Mouse (Mus musculus) ovary, adult 18-20 months (tissue): Measurements from ENCODE around the gene Tff1.

Experiments used
- DNase-seq: peaks from one replicate; pipeline ENCODE4 v3.0.0; 2022; ENCODE audit warnings: low spot score, mixed read lengths

Gene Tff1

DNA sequence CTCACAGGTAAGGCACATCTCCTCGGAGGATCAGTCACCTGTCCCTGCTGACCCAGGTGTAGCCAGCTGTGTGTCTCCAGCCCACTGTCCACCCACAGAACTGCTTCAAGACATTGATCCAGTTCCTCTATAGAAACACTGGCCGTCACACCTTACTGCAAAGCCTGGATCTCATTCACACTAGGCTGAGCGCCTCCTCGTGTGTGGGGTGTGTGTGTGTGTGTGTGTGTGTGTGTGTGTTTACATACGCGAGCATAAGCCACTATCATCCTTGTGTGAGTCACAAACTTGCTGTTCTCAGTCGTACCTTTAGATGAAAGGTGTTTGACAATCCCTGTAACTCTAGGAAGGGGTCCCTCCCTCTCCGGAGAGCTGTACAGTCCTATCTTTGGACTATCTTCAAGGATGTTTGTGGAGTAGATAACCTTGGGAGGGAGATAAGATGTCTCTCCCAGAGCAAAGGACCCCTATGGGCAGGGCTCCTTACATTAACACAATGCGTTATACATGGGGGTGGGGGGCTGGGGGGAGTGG is 12.0 kb downstream of the Tff1 start:
- DNase-seq, result no peak

DNA sequence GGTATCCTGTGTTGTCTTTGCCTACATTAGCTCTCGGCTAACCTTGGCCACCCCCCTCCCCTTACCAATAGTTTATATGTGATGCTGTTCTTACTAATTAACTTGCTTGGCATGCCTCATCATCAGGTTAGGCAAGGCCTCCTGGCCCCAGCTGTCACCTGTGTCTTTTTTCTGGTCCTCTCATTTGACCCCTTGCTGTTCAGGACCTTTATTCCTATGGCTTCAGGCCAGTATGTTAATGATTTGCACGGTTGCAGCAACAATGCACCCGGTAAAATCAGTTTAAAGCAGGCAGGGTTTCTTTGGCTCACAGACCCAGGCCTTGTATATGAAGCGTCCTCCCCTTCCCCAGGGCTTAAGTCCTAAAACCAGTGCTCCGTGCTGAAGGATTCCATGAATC is 12.6 kb downstream of the Tff1 start:
- no peak for DNase-seq

DNA sequence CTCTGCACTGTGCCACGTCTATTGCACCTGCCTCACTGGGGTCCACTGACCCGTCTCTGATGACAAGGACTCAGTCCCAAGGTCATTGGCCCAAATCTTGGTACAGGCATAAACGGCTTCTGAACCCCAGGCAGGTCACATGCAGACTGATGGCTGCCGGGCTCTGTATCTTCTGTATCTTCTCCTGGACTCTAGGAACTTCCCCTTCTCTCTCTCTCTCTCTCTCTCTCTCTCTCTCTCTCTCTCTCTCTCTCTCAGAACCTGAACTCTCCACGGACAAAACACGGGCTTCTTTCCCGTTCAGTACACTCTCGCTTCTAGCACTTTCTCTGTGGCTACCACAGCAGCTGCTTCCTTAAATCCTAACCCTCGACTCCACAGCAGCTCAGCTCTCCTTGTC is 19.1 kb downstream of the Tff1 start:
- DNase-seq, result no peak

DNA sequence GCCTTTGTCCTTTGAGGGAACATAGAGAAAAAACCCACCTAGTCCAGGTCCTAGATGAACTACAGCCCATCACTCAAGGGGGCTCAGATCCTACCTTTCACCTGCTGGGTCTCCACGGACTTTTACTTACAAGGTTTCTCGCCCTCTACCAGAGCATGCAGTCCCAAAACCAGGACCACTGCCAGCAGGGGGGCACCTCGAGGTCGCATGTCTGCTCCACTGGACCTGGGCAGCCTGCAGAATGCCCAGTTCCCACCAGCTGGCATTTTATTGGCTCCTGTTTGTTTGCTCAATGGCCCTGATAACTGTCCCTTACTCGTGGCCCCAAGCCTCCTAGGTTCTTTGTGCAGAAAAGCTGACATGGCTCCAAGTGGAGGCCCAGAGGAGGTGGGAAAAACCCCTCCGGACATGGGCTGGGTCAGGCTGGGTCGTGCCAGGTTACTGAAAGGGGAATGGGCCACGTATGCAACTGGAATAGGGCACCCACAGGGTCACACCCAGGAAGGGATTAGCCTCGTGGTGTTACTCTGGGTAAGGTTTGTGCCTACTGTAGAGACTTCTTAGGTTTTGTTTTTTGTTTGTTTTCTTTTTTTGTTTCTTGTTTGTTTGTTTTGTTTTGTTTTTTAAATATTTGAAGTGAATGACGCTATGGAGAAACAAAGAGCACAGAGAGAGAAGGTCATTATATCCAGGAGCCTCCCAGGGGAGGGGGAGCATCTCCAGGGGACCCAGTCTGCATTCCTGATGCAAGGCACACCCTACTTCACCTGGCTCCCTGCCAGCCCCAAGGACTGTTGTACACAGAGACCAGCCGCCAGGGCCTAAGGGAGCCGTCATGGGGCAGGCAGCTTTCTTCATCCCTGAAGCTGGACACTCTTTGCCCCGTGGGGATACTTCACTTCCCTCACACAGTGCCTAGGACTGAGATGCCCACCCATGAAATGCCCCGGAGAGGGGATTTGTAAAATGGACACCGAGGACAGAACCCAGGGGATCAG is 20.7 kb downstream of the Tff1 start, which contains the start of gene Tff2:
TSS of gene Tff2 (minus strand) at position 243 of the 998 bp plus-strand sequence.
- DNase-seq, result no peak

DNA sequence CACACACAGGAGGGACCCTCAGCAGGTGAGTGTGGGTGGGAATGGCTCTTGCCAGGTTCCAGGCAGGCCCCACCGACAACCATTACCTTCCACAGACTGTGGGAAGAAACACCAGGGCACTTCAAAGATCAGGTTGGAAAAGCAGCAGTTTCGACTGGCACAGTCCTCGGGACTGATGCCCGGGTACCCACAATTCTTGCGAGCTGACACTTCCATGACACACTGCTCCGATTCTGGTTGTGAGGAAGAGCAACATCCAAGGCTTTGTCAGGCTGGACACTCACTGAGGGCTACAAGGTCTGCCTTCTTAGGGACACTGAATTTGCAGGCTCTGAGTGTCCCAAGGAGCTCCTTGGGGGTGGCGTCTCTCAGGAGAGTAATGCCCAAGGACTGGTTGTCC is 23.0 kb downstream of the Tff1 start:
- DNase-seq, result no peak

DNA sequence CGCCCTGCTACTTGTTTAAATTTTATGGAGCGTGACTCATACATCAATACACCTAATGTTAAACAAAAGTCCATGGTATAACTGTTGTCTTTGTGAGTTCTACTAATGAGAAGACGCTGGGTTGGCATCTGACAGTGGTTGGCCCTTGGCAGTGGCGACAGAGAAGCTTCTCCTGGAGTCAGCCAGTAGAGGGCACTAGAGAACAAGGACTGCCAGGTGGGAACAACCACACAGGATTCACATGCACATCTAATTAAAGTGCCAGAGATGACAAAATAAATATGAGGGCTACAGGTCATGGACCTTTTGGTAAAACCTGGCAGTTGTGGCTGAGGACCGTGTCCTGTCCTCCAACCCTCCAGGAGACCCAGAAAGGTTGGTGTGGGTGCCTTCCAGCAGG is 26.7 kb downstream of the Tff1 start:
- DNase-seq, result no peak

DNA sequence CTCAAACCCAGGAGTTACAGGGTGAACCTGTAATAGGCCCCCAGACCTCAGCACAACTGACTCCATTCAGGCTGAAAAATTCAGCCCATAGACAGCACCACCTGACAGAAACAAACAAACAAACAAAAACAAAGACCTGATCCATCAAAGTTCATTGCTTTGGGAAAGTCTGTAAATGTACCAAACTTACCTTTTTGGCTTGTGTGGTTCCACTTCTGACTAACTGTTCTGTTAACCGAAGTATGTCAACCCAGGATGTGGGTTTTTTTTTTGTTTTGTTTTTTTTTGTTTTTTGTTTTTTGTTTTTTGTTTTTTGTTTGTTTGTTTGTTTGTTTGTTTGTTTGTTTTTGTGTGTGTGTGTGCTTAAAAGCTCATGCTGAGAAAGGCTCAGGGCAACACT is 28.3 kb downstream of the Tff1 start:
- DNase-seq, result no peak

DNA sequence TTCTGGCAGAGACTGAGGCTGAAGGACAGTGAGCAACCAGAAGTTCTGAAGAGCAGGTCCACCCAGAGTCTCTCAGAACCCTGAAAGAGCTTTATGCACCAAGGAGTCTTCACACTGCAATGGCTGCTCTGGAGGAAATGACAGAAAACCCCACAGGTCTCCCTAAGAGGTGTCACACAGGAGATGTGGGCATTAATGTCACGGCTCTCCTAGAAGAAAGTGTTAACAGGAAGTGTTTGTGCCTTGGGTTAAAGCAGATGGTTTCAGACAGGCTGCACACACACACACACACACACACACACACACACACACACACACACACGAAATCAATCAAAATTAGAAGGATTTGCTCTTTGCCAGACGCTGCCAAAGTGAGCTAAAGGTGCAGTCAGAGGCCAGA is 28.8 kb downstream of the Tff1 start:
- no peak for DNase-seq

DNA sequence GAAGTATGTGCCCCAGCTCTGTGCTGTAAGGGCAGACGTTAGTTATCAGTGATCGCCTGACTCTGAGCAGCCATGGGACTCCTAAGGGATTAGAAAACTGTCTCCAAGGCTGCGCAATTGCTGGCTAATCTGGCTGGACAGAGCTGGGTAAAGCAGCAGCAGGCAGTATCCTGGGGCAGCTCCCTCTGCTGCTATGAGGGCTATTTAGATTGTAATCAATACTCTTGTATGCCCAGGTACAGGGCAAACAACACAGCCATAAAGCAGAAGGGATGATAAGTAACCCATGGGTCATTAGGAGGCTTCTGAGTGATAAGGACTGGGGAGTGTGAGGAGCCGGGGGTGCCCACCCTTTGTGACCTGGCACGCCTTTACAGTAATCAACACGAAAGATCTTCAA is 30.2 kb downstream of the Tff1 start:
- no peak for DNase-seq

DNA sequence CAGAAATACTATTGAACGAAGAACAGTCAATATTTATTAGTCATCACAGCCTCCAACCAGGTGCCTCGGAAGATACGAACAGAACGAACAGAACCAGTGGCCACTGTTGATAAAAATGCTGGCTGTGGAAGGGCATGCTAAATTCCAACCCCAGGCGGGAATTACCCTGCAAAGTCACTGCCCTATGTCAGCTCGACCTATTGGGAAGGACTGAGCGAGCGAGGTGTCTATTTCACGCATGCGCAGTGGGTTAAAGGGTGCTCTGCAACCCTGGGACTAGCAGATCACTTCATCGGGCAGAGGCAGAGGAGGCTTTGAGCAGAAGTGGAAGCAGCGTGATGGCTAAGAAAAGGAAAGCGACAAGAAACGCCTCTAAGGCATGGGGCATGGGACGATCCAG is 31.3 kb downstream of the Tff1 start:
- DNase-seq, result no peak

DNA sequence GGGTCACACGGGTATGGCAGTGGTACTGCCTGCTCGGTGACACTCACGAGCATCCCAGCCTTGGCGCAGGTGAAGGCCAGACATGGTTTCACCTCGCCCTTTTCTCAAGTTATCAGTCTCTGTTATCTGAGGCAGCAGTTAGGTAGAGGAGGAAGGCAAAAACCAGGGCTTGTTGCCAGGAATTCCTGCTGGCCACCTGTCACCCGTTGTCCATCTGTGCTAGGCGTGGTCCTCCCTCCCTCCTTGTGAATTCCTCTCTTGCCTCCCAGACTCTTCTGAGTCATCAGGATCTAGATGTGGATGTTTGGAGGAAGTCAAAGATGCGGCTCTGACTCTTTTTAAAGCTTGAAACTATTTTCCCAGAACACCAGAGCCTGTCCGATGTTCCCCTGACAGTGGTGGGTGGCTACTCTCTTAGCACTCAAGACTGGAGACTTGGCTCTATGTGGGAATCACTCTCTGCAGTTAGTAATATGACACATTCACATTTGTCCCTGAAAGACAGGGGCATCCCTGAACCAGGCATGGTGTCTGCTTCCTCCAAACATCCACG is 33.7 kb downstream of the Tff1 start:
- no peak for DNase-seq

DNA sequence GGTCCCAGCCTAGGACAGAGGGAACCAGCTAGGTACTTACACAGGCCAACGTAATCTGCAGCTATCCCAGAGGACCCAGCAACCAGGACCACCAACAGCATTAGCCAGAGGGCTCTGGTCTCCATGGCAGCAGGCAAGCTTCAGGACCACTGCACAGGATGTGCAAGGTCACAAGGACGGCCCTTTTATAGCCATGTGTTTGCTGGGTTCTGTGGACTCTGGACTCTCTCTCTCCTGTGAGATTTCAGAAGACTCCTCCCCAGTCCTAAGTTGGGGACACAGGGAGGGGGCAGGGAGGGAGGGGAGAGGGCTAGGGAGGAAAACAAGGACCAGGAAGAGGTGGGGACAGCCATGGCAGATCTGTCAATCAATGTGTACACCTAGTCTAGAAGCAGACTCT is 35.6 kb downstream of the Tff1 start, which contains the start of gene Tff3:
TSS of gene Tff3 (minus strand) at position 195 of the 400 bp plus-strand sequence.
- DNase-seq, result no peak

DNA sequence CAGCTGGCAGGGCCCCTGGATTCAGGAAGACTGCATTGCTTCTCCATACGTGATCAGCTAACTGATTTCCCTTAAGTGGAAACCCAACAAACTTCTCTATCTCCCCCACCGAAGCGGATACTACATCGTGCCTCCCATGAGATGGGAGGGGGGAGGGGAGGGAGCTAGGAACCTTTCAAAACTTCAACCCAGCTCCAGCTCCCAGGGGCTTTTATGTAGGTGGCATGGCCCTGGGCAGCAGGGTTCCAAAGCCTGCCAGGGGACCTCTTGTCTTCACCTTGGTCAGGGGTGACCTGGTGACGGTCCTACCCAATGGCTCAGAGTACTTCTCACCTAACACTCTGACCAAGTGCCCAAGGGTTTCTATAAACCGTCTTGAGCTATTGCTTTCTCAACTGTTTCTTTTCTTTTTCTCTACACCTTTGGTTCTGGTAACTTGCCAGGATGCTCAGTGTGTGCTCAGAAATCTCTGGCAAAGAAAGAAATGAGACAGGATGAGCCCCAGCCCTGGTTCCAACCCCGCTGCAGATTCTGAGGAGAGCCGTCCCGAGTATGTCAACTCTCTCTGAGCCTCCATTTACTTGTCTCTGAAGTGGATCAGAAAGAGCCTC is 36.3 kb downstream of the Tff1 start:
- DNase-seq, result no peak

DNA sequence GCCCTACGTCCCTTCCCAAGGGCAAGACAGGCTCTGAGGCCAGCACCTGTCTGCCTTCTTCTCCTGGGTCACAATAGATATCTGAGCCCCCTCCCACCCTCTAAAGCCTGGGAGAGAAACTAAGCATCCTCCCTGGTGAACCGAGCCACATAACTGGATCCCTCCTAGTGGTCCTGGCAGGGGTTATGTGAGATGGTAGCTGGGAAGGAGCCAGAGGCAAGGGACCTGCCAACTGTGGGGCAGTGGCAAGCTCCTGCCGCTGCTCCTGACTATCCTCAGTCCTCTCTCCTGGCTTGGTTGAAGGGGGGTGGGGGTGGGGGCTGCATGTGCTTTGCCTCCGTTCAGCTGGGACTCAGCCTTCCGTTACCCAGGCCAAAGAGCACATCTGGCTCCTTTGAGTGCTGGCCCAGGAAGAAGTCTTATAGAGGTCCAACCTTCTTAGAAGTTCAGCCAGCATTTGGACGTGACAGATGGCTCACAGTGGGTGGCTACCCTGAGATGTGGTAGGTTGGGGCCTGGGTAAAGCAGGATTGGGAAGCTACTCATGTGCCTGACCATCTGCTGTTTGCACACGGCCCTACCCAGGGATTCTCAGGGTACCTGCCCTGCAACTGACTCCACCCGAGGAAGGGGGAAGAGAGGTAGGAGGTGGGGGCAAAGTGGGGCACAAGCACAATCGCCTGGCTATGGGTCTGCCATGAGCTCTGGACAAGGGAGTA is 39.4 kb downstream of the Tff1 start:
- DNase-seq, result no peak

DNA sequence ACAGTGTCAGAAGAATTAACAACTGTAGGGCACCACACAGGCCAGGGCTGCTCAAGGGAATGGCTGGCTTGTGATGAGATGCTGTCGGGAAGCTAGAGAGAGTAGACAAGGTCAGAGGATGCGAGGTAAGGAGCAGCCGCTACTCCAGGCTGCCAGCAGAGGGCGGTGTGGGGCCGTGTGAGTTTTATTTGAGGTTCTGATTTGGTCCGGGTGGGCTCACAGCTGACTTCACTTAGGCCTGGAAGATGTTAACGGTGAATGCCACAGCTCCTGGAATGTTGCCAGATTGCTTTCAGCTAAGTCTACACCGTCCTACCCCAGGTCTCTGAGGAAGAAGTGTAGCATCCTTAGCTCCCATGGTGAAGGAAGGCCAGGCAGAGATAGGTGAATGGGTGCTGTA is 43.1 kb downstream of the Tff1 start:
- DNase-seq, result no peak

DNA sequence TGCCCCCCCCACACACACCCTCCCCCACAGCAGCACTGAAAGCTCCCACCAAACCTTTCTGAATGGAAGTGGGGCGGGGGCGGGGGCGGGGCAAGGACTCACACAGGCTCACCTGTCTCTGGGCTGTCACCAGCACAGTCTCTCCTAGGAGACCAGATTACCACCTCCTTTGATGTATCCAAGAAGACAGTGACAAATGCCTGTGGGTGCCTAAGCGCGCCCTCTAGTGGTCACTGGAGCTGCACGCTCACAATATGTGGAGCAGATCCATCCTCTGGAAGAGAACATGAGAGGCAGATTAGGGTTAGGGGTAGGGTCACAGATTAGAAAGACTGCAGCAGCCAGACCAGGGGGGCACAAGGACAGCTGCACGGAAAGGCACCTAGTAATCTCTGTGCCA is 45.6 kb downstream of the Tff1 start:
- no peak for DNase-seq

DNA sequence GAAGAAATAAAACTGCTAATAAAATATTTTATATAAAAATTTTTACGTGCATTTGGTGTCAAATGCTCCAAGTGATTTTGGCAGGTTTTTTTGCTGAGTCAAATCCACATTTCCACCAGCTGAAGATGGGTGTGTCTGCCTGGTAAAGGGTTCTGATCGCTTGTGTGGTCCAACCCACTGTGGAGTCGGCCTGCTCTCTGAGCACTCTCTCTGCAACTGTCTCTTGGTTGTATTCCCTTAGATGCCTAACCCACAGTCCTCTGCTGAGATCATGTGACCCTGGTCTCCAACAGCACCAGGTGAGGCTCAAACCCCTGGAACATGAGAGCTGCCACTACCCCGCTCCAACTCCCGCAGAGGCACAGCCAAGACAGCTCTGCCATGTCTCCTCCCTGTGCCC is 47.1 kb downstream of the Tff1 start:
- DNase-seq, result no peak

DNA sequence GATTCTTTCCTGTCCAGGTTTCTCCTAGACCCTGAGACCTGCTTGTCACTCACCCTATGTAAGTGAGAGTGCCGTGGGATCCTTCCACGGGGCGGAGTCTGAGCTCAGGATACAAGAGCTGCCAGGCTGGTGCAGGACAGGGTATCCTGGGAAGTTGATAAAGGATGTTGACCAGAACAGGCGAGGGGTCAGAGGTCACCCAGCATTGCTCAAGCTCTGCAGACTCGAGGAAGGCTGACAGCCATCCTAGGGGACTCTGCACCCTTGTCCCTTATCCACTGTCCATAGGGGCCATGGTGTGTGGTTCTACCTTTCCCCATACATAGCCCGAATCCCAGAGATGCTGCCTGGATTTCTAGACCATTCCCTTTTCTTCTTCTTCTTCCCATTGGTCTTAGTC is 49.0 kb downstream of the Tff1 start:
- DNase-seq, result no peak

DNA sequence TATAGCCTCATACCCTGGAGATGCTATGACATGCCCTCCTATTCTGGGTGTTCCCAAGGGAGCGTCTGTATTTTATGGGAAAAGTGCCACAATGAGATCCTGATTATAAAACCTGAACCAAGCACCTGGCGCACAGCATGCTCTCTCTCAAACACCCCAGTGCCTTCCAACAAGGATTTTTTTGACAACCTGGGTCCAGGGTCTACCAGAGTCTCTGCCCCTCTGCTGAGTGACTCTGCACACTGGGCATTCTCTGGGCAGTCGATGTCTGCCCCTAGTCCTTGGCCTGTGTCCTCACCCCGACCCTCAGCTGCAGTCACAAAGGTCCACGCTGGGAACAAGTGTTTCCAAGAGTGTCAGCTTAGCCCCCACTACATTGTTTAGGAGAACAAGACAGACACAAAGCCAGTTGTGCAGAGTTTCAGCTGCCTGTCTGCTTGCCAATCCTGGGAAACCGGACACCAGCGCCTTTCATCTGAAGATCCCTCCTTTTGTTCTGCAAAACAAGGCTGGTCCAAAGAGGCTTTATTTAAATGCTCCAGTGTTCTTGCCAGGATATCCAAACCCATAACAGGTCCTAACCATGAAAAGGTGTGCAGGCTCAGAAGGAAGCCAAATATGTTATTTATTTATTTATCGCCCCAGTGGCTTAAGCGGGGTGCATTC is 51.8 kb downstream of the Tff1 start:
- DNase-seq, result no peak
